Mouse (Mus musculus) limb, embryonic 11.5 days (tissue): ENCODE measurements at regions not wholly inside any gene's neighbourhood (a gene's known extent, or its start where the extent isn't known, plus 50 kb on each side); places are given as distances from the start of the nearest gene placed in this dataset.

Experiments
- ATAC-seq: fragments of 200-750 bp; cut with Nextera tagmentation; 2 replicates; pipeline ENCODE4 v1.8.0; 2017; ENCODE audit warnings: low read depth; ENCODE audit not compliant: insufficient number of reproducible peaks, low FRiP score, low TSS enrichment
- DNase-seq: peaks from one replicate; pipeline ENCODE4 v3.0.0-alpha.2; 2015; ENCODE audit warnings: low spot score
- H3K27ac ChIP-seq: fragments of 300-500 bp; sonication (generic); replicated peaks from 2 replicates; pipeline ENCODE4 v1.5.1; 2014; ENCODE audit warnings: low read depth, mild to moderate bottlenecking, low read length
- H3K27me3 ChIP-seq: fragments of 300-500 bp; sonication (generic); 2 replicates; pipeline ENCODE4 v1.6.1; 2014; ENCODE audit warnings: mild to moderate bottlenecking, low read length, mixed read lengths; ENCODE audit not compliant: control insufficient read depth, insufficient read depth
- H3K36me3 ChIP-seq: fragments of 300-500 bp; sonication (generic); 2 replicates; pipeline ENCODE4 v1.6.1; 2014; ENCODE audit warnings: mild to moderate bottlenecking, low read length, moderate library complexity, mixed read lengths; ENCODE audit not compliant: control insufficient read depth, insufficient read depth
- H3K4me1 ChIP-seq: fragments of 300-500 bp; sonication (generic); 2 replicates; pipeline ENCODE4 v1.6.1; 2014; ENCODE audit warnings: low read length, mixed read lengths; ENCODE audit not compliant: control insufficient read depth, insufficient read depth
- H3K4me2 ChIP-seq: fragments of 300-500 bp; sonication (generic); 2 replicates; pipeline ENCODE4 v1.6.1; 2014; ENCODE audit warnings: low read depth, mild to moderate bottlenecking, moderate library complexity; ENCODE audit not compliant: severe bottlenecking
- H3K4me3 ChIP-seq: fragments of 300-500 bp; sonication (generic); 2 replicates; pipeline ENCODE4 v1.5.1; 2014; ENCODE audit warnings: low read depth, low read length
- H3K9ac ChIP-seq: fragments of 300-500 bp; sonication (generic); 2 replicates; pipeline ENCODE4 v1.6.1; 2014; ENCODE audit warnings: mild to moderate bottlenecking, low read length
- H3K9me3 ChIP-seq: fragments of 300-500 bp; sonication (generic); 2 replicates; pipeline ENCODE4 v1.6.1; 2016; ENCODE audit warnings: low read length; ENCODE audit not compliant: control insufficient read depth
- WGBS: fragments of 180-500 bp; shearing (Covaris S2); extraction: QIAGEN DNeasy Blood & Tissue Kit; methylation state at CpG from one replicate; pipeline ENCODE4 v1.1.7; 2014; 5-methylcytosine and 5-hydroxymethylcytosine counted together

GRCm38 (mm10) chr6:47354515-47354914, 98.7 kb upstream of the Cul1 start:
- Histone ChIP-seq H3K4me1 (no peaks in the 10 kb centered on the region), H3K36me3 (no peaks in the 10 kb centered on the region), H3K4me3 (no peak overlapping the region), H3K27me3 (no peaks in the 10 kb centered on the region), H3K9ac (no peak overlapping the region), H3K4me2 (no peak overlapping the region), H3K9me3 (no peaks in the 10 kb centered on the region), H3K27ac (no peak overlapping the region)
- WGBS = 98% methylated on average over 2 of the region's 2 CpGs
- ATAC-seq (no peak), DNase-seq (no peak)

- ATAC-seq (no peak), DNase-seq (no peak)
- no peaks in the 10 kb centered on the region for H3K9me3 ChIP-seq
- no peak overlapping the region for H3K4me2 ChIP-seq
- H3K36me3 ChIP-seq = no peaks in the 10 kb centered on the region
- H3K4me1 ChIP-seq = no peaks in the 10 kb centered on the region
- 83% methylated on average over 7 of the region's 7 CpGs for WGBS
- H3K27ac ChIP-seq = no peak overlapping the region
- no peak overlapping the region for H3K4me3 ChIP-seq
- no peak overlapping the region for H3K9ac ChIP-seq
- no peaks in the 10 kb centered on the region for H3K27me3 ChIP-seq
Measured at GRCm38 (mm10) chr6:47355500-47355899, 97.7 kb upstream of the Cul1 start.

DNA sequence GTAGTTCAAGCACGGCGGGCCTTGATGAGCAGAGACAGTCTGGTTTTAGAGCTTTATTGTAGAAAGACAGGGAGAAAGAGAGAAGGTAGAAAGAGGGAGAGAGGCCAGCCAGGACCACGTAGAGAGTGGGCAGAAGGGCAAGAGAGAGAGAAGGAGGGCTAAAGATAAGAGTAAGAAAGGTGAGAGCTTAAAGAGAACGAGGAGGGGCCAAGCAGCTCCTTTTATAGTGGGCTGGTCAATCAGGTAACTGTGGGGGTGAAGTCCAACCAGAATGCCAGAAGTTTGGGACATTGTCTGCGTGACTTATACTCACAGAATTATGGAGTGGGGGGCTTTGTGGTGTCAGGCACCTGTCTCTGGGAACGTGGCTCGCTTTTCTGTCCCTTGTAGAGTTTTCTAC, 96.7 kb upstream of the Cul1 start:
- WGBS = 79% methylated on average over 7 of the region's 7 CpGs
- no peak for DNase-seq
- Histone ChIP-seq H3K27me3 (no peaks in the 10 kb centered on the region), H3K9me3 (no peaks in the 10 kb centered on the region), H3K9ac (no peak overlapping the region), H3K4me1 (no peaks in the 10 kb centered on the region), H3K27ac (no peak overlapping the region), H3K4me2 (no peak overlapping the region), H3K4me3 (no peak overlapping the region), H3K36me3 (no peaks in the 10 kb centered on the region)
- no peak for ATAC-seq

- Histone ChIP-seq H3K27ac (no peak overlapping the region), H3K4me2 (no peak overlapping the region), H3K27me3 (no peaks in the 10 kb centered on the region), H3K9me3 (no peaks in the 10 kb centered on the region), H3K36me3 (no peaks in the 10 kb centered on the region), H3K9ac (no peak overlapping the region), H3K4me1 (no peaks in the 10 kb centered on the region), H3K4me3 (no peak overlapping the region)
- ATAC-seq (no peak), DNase-seq (peak; percentile 49)
- WGBS = 49% methylated on average over 2 of the region's 2 CpGs
Measured at GRCm38 (mm10) chr6:47358686-47359085, 94.5 kb upstream of the Cul1 start.

- DNase-seq = no peak
- H3K9ac ChIP-seq = no peak overlapping the region
- no peaks in the 10 kb centered on the region for H3K36me3 ChIP-seq
- 90% methylated on average over 1 of the region's 1 CpGs for WGBS
- H3K4me3 ChIP-seq = no peak overlapping the region
- H3K9me3 ChIP-seq = no peaks in the 10 kb centered on the region
- H3K27ac ChIP-seq = no peak overlapping the region
- no peak overlapping the region for H3K4me2 ChIP-seq
- no peaks in the 10 kb centered on the region for H3K27me3 ChIP-seq
- H3K4me1 ChIP-seq = no peaks in the 10 kb centered on the region
- no peak for ATAC-seq
Measured at GRCm38 (mm10) chr6:47364002-47364401, 89.2 kb upstream of the Cul1 start.

DNA sequence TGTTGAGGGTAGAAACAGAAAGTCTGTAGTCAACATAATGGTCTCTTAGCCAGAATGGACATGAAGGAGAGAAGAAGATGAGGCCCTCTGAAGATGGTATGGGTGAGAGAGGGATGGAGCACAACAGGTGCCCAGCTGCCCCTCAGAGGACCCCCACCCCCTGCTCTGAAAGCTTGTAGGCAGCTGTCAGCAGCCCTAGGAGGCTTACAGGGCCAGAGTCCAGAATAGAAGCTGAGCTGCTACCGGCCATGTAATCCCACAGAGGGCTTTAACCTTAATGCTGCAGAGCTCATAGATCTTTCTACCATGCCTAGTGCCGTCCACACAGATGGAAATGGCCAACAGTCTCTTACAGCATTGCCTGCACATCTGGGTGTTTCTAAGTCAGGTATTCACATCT, 88.6 kb upstream of the Cul1 start:
- H3K4me2 ChIP-seq = no peak overlapping the region
- H3K4me3 ChIP-seq = no peak overlapping the region
- no peaks in the 10 kb centered on the region for H3K36me3 ChIP-seq
- H3K4me1 ChIP-seq = no peaks in the 10 kb centered on the region
- H3K27me3 ChIP-seq = no peaks in the 10 kb centered on the region
- DNase-seq (no peak), ATAC-seq (no peak)
- no peak overlapping the region for H3K27ac ChIP-seq
- no peaks in the 10 kb centered on the region for H3K9me3 ChIP-seq
- no peak overlapping the region for H3K9ac ChIP-seq
- 70% methylated on average over 2 of the region's 2 CpGs for WGBS

- no peaks in the 10 kb centered on the region for H3K9me3 ChIP-seq
- no peaks in the 10 kb centered on the region for H3K36me3 ChIP-seq
- H3K9ac ChIP-seq = no peak overlapping the region
- no peak overlapping the region for H3K4me3 ChIP-seq
- H3K27ac ChIP-seq = no peak overlapping the region
- DNase-seq (peak; percentile 28), ATAC-seq (no peak)
- 65% methylated on average over 5 of the region's 5 CpGs for WGBS
- H3K27me3 ChIP-seq = no peaks in the 10 kb centered on the region
- H3K4me2 ChIP-seq = no peak overlapping the region
- no peaks in the 10 kb centered on the region for H3K4me1 ChIP-seq
Measured at GRCm38 (mm10) chr6:47365651-47366645, 87.2 kb upstream of the Cul1 start.

DNA sequence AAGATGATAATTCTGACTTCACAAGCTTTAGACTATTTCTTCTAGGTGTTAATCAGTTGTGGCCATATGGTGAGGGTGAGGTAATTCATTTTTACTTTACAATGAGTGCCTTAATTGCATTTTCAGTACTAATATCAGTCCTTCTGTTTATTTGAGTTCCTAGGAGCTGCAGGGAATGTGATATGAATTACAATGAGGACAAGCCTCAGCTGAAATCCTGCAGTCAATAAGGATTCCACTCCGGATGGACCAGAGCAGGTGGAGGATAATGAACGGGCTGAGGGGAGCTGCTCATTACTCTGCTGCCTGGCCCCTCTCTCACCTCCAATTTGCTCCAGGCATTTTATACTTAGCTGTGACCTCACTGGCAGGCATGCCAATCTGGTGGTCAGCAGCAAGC, 85.7 kb upstream of the Cul1 start:
- Histone ChIP-seq H3K4me2 (no peak overlapping the region), H3K27ac (no peak overlapping the region), H3K4me3 (no peak overlapping the region), H3K4me1 (no peaks in the 10 kb centered on the region), H3K27me3 (no peaks in the 10 kb centered on the region), H3K36me3 (no peaks in the 10 kb centered on the region), H3K9ac (no peak overlapping the region), H3K9me3 (no peaks in the 10 kb centered on the region)
- ATAC-seq (no peak), DNase-seq (no peak)
- 52% methylated on average over 2 of the region's 2 CpGs for WGBS
